Mouse (Mus musculus): Measurements from ENCODE around the gene Atxn2. TPM values are rescaled to one million over a fixed set of nuclear protein-coding genes. Genes with fewer than 3 reads are reported as not detected.

Gene Atxn2
- total and polyA plus RNA-seq, 3 experiments = 7.7 to 58.4 (median 8.3) TPM

- Histone ChIP-seq H3K4me2 (ENCODE audit: insufficient read depth, low read depth, poor library complexity, severe bottlenecking) (peak overlapping the region; percentile 69), H3K4me3 (replicated peaks in 1 of 3; ENCODE audit: low read depth in 2 of 3, low read length in 2 of 3, poor library complexity in 1 of 3) (peak overlapping the region; percentile 50 to 87 (median 68)), H3K36me3 (replicated peaks in 1 of 2; ENCODE audit: control insufficient read depth in 1 of 2, insufficient read depth in 1 of 2, low read length in 1 of 2) (peaks cover 0 to 12% of the 10 kb centered on the region in 2 experiments), H3K27ac (ENCODE audit: insufficient read depth, low read depth) (no peak overlapping the region), H3K9ac (ENCODE audit: insufficient read depth, low read depth) (peak overlapping the region; percentile 92), H3K4me1 (ENCODE audit: control insufficient read depth in 1 of 2, insufficient read depth in 2 of 2) (peaks cover 2 to 37% of the 10 kb centered on the region in 2 experiments; a peak in 3 of 4 replicates), H3K9me3 (replicated peaks; ENCODE audit: low read length) (no peaks in the 10 kb centered on the region), H3K27me3 (replicated peaks) (no peaks in the 10 kb centered on the region), H3K79me2 (replicated peaks; ENCODE audit: control insufficient read depth, extremely low read depth, insufficient read depth, poor library complexity, severe bottlenecking) (0 out of 2 replicates have a peak, but pooled peaks cover 4% of the 10 kb centered on the region)
- dilution Hi-C loops (cut with MboI; ENCODE audit: extremely low pct_ligation_motif_present, extremely low pct_unique_long_range_greater_than_20kb, low sequenced_read_pairs) (no loop called here), in situ Hi-C loops (cut with MboI; ENCODE audit: low pct_ligation_motif_present, low pct_unique_long_range_greater_than_20kb, low sequenced_read_pairs) (no loop called here)
- no peak for TF ChIP-seq BHLHE40 (IDR thresholded peaks at IDR 0.05; ENCODE audit: low read depth, low read length)
- no peak for TF ChIP-seq USF2 (conservative IDR thresholded peaks at IDR 0.05; ENCODE audit: low read depth, low read length)
- TF ChIP-seq IRF4 (IDR thresholded peaks at IDR 0.05; ENCODE audit: low read depth, low read length) = no peak
- no peak for TF ChIP-seq SMC3 (IDR thresholded peaks at IDR 0.05; ENCODE audit: low read depth, low read length)
- no peak for TF ChIP-seq CTCF (conservative IDR thresholded peaks at IDR 0.05 in 1 of 2, IDR thresholded peaks at IDR 0.05 in 1 of 2; ENCODE audit: low read depth in 2 of 2, low read length in 2 of 2)
- no peak for TF ChIP-seq ELF1 (IDR thresholded peaks at IDR 0.05; ENCODE audit: low read depth, low read length)
- no peak for TF ChIP-seq NRF1 (IDR thresholded peaks at IDR 0.05; ENCODE audit: low read depth, low read length)
- no peak for DNase-seq (ENCODE audit: extremely low read depth)
Observed at GRCm38 (mm10) chr5:121712232-121712933, 1.2 kb downstream of the Atxn2 start.

GRCm38 (mm10) chr5:121712934-121713538 lies 1.9 kb downstream of the Atxn2 start:
- H3K9ac ChIP-seq (ENCODE audit: insufficient read depth, low read depth) = peak overlapping the region; percentile 92; the same call in 1 of the 2 replicates
- dilution Hi-C loops (cut with MboI; ENCODE audit: extremely low pct_ligation_motif_present, extremely low pct_unique_long_range_greater_than_20kb, low sequenced_read_pairs) = no loop called here
- H3K27ac ChIP-seq (ENCODE audit: insufficient read depth, low read depth) = no peak overlapping the region

GRCm38 (mm10) chr5:121714331-121714730 lies 3.2 kb downstream of the Atxn2 start:
- Histone ChIP-seq H3K79me2 (replicated peaks; ENCODE audit: control insufficient read depth, extremely low read depth, insufficient read depth, poor library complexity, severe bottlenecking) (0 out of 2 replicates have a peak, but pooled peaks cover 6% of the 10 kb centered on the region), H3K9me3 (replicated peaks; ENCODE audit: low read length) (no peaks in the 10 kb centered on the region), H3K4me2 (ENCODE audit: insufficient read depth, low read depth, poor library complexity, severe bottlenecking) (peak overlapping the region; percentile 14; the same call in 1 of the 2 replicates), H3K27ac (ENCODE audit: insufficient read depth, low read depth) (no peak overlapping the region), H3K4me1 (ENCODE audit: control insufficient read depth in 1 of 2, insufficient read depth in 2 of 2) (peaks cover 2 to 46% of the 10 kb centered on the region in 2 experiments; a peak in 3 of 4 replicates), H3K36me3 (replicated peaks in 1 of 2; ENCODE audit: control insufficient read depth in 1 of 2, insufficient read depth in 1 of 2, low read length in 1 of 2) (peaks cover 0 to 20% of the 10 kb centered on the region in 2 experiments), H3K4me3 (replicated peaks in 1 of 3; ENCODE audit: low read depth in 2 of 3, low read length in 2 of 3, poor library complexity in 1 of 3) (no peak overlapping the region), H3K9ac (ENCODE audit: insufficient read depth, low read depth) (no peak overlapping the region), H3K27me3 (replicated peaks) (no peaks in the 10 kb centered on the region)
- DNase-seq (ENCODE audit: extremely low read depth) = no peak
- in situ Hi-C loops (cut with MboI; ENCODE audit: low pct_ligation_motif_present, low pct_unique_long_range_greater_than_20kb, low sequenced_read_pairs) (no loop called here), dilution Hi-C loops (cut with MboI; ENCODE audit: extremely low pct_ligation_motif_present, extremely low pct_unique_long_range_greater_than_20kb, low sequenced_read_pairs) (no loop called here)
- TF ChIP-seq USF2 (conservative IDR thresholded peaks at IDR 0.05; ENCODE audit: low read depth, low read length) (no peak), EP300 (IDR thresholded peaks at IDR 0.05; ENCODE audit: low read length) (no peak), ZNF384 (IDR thresholded peaks at IDR 0.05; ENCODE audit: low read depth, low read length) (no peak), CHD2 (IDR thresholded peaks at IDR 0.05; ENCODE audit: low read length) (no peak), KAT2A (IDR thresholded peaks at IDR 0.05; ENCODE audit: insufficient replicate concordance, low read length) (no peak), RAD21 (IDR thresholded peaks at IDR 0.05; ENCODE audit: low read depth, low read length) (no peak), POLR2AphosphoS2 (IDR thresholded peaks at IDR 0.05; ENCODE audit: low read depth, low read length) (no peak), ZKSCAN1 (IDR thresholded peaks at IDR 0.05; ENCODE audit: borderline replicate concordance, low read depth, low read length) (no peak), HCFC1 (IDR thresholded peaks at IDR 0.05; ENCODE audit: low read depth, low read length) (no peak), ZMIZ1 (IDR thresholded peaks at IDR 0.05; ENCODE audit: low read depth, low read length) (no peak), E2F4 (IDR thresholded peaks at IDR 0.05; ENCODE audit: insufficient replicate concordance, low read depth, low read length) (no peak), USF1 (IDR thresholded peaks at IDR 0.05; ENCODE audit: low read depth, low read length) (no peak), SIN3A (IDR thresholded peaks at IDR 0.05; ENCODE audit: low read length) (no peak), TBP (conservative IDR thresholded peaks at IDR 0.05; ENCODE audit: low read depth, low read length) (no peak), MAFK (IDR thresholded peaks at IDR 0.05; ENCODE audit: insufficient replicate concordance, low read length) (no peak), MAX (IDR thresholded peaks at IDR 0.05; ENCODE audit: low read length) (no peak), BHLHE40 (IDR thresholded peaks at IDR 0.05; ENCODE audit: low read depth, low read length) (no peak)

More at GRCm38 (mm10) chr5:121712934-121713538, 1.9 kb downstream of the Atxn2 start:
- H3K79me2 ChIP-seq (replicated peaks; ENCODE audit: control insufficient read depth, extremely low read depth, insufficient read depth, poor library complexity, severe bottlenecking) = 0 out of 2 replicates have a peak, but pooled peaks cover 4% of the 10 kb centered on the region
- H3K4me2 ChIP-seq (ENCODE audit: insufficient read depth, low read depth, poor library complexity, severe bottlenecking) = peak overlapping the region; percentile 69
- peaks cover 2 to 40% of the 10 kb centered on the region in 2 experiments; a peak in 3 of 4 replicates for H3K4me1 ChIP-seq (ENCODE audit: control insufficient read depth in 1 of 2, insufficient read depth in 2 of 2)
- peak overlapping the region; percentile 50 to 87 (median 68) for H3K4me3 ChIP-seq (replicated peaks in 1 of 3; ENCODE audit: low read depth in 2 of 3, low read length in 2 of 3, poor library complexity in 1 of 3)
- H3K36me3 ChIP-seq (replicated peaks in 1 of 2; ENCODE audit: control insufficient read depth in 1 of 2, insufficient read depth in 1 of 2, low read length in 1 of 2) = peaks cover 0 to 17% of the 10 kb centered on the region in 2 experiments
- in situ Hi-C loops (cut with MboI; ENCODE audit: low pct_ligation_motif_present, low pct_unique_long_range_greater_than_20kb, low sequenced_read_pairs) = no loop called here
- DNase-seq (ENCODE audit: extremely low read depth) = peak; percentile 17
- no peaks in the 10 kb centered on the region for H3K9me3 ChIP-seq (replicated peaks; ENCODE audit: low read length)
- H3K27me3 ChIP-seq (replicated peaks) = no peaks in the 10 kb centered on the region
- TF ChIP-seq HCFC1 (IDR thresholded peaks at IDR 0.05; ENCODE audit: low read depth, low read length) = no peak
- no peak for TF ChIP-seq KAT2A (IDR thresholded peaks at IDR 0.05; ENCODE audit: insufficient replicate concordance, low read length)
- TF ChIP-seq BHLHE40 (IDR thresholded peaks at IDR 0.05; ENCODE audit: low read depth, low read length) = no peak
- TF ChIP-seq SIN3A (IDR thresholded peaks at IDR 0.05; ENCODE audit: low read length) = 0 out of 2 replicates have a peak, but pooled peaks have one; percentile 20
- TF ChIP-seq MAZ (IDR thresholded peaks at IDR 0.05; ENCODE audit: low read depth, low read length) = no peak

All from CH12.LX (cell line).